Mouse (Mus musculus): Measurements from ENCODE around the gene Rnf224. TPM values are rescaled to one million over a fixed set of nuclear protein-coding genes. Genes with fewer than 3 reads are reported as not detected.

Rnf224 gene
- polyA plus RNA-seq, 1 experiment from 2014 or later, result 0.69 TPM

DNA sequence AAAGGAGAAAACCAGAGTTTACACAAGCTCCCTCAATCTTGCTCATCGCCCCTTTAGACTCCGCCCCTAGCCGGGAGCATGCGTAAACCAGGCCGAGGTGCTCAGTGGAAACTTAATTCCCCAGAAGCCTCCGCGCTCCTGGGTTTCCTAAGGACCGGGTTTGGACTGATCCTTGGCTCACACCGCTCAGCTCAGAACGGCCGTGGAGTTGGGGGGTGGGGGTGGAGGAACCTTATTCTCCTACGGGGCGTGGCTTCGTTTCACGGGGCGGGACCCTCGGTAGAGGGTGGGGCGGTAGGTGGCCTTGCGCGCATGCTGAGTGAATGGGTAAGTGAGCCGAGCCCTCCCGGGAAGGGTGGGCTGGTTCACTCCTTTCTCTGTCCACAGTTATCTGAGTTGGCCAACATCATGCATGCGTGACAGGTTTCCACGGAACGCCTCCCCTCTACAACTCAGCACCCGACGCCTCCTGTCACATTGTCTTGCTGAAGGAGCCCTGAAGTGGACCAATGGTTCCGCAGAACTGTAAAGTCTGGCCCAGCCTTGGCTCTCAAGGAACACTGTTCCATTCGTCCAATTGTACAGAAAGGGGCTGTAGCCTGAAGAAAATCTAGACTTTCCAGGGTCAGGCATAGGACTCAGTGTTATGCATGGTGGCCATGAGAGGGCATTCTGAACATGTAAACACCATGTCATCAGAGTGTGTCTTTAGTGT is 4.3 kb upstream of the Rnf224 start:
- peak overlapping the region; percentile 55 for H3K9ac ChIP-seq (replicated peaks; ENCODE audit: low read length)
- H3K9me3 ChIP-seq (ENCODE audit: low read length), result no peaks in the 10 kb centered on the region
- 0 out of 2 replicates have a peak, but pooled peaks cover 3% of the 10 kb centered on the region for H3K36me3 ChIP-seq (ENCODE audit: insufficient read depth, low read length)
- H3K4me1 ChIP-seq (ENCODE audit: insufficient read depth, low read length), result peaks cover 26% of the 10 kb centered on the region
- peaks cover 20% of the 10 kb centered on the region for H3K27me3 ChIP-seq (ENCODE audit: insufficient read depth, low read length)
- peak overlapping the region; percentile 56 for H3K27ac ChIP-seq (ENCODE audit: low read length)
- H3K4me3 ChIP-seq (ENCODE audit: low read length), result peak overlapping the region; percentile 63
- 1% methylated on average over 29 of the region's 29 CpGs for WGBS
- peak overlapping the region; percentile 97 for H3K4me2 ChIP-seq (replicated peaks; ENCODE audit: low read depth, low read length)
- peak; percentile 88 for ATAC-seq (ENCODE audit: low FRiP score, low TSS enrichment)

- Histone ChIP-seq H3K9ac (replicated peaks; ENCODE audit: low read length) (peak overlapping the region; percentile 55), H3K27me3 (ENCODE audit: insufficient read depth, low read length) (peaks cover 20% of the 10 kb centered on the region), H3K4me1 (ENCODE audit: insufficient read depth, low read length) (peaks cover 26% of the 10 kb centered on the region), H3K4me3 (ENCODE audit: low read length) (peak overlapping the region; percentile 63), H3K27ac (ENCODE audit: low read length) (peak overlapping the region; percentile 56), H3K9me3 (ENCODE audit: low read length) (no peaks in the 10 kb centered on the region), H3K4me2 (replicated peaks; ENCODE audit: low read depth, low read length) (peak overlapping the region; percentile 97), H3K36me3 (ENCODE audit: insufficient read depth, low read length) (0 out of 2 replicates have a peak, but pooled peaks cover under 1% of the 10 kb centered on the region)
- ATAC-seq (ENCODE audit: low FRiP score, low TSS enrichment), result peak; percentile 12
- WGBS, result 51% methylated on average over 8 of the region's 8 CpGs
Observed at GRCm38 (mm10) chr2:25240310-25240709, 3.7 kb upstream of the Rnf224 start.

- WGBS, result 86% methylated on average over 3 of the region's 3 CpGs
- Histone ChIP-seq H3K4me1 (ENCODE audit: insufficient read depth, low read length) (peaks cover 26% of the 10 kb centered on the region), H3K4me2 (replicated peaks; ENCODE audit: low read depth, low read length) (no peak overlapping the region), H3K36me3 (ENCODE audit: insufficient read depth, low read length) (no peaks in the 10 kb centered on the region), H3K4me3 (ENCODE audit: low read length) (no peak overlapping the region), H3K27ac (ENCODE audit: low read length) (no peak overlapping the region), H3K9me3 (ENCODE audit: low read length) (no peaks in the 10 kb centered on the region), H3K27me3 (ENCODE audit: insufficient read depth, low read length) (peaks cover 20% of the 10 kb centered on the region), H3K9ac (replicated peaks; ENCODE audit: low read length) (no peak overlapping the region)
- no peak for ATAC-seq (ENCODE audit: low FRiP score, low TSS enrichment)
Observed at GRCm38 (mm10) chr2:25239766-25240165, 3.2 kb upstream of the Rnf224 start.

GRCm38 (mm10) chr2:25238106-25238505 is 1.5 kb upstream of the Rnf224 start:
- Histone ChIP-seq H3K4me1 (ENCODE audit: insufficient read depth, low read length) (peaks cover 26% of the 10 kb centered on the region), H3K27ac (ENCODE audit: low read length) (peak overlapping the region; percentile 45; the same call in 1 of the 2 replicates), H3K4me3 (ENCODE audit: low read length) (no peak overlapping the region), H3K36me3 (ENCODE audit: insufficient read depth, low read length) (no peaks in the 10 kb centered on the region), H3K4me2 (replicated peaks; ENCODE audit: low read depth, low read length) (no peak overlapping the region), H3K9ac (replicated peaks; ENCODE audit: low read length) (no peak overlapping the region), H3K9me3 (ENCODE audit: low read length) (no peaks in the 10 kb centered on the region), H3K27me3 (ENCODE audit: insufficient read depth, low read length) (peaks cover 19% of the 10 kb centered on the region)
- no peak for ATAC-seq (ENCODE audit: low FRiP score, low TSS enrichment)

DNA sequence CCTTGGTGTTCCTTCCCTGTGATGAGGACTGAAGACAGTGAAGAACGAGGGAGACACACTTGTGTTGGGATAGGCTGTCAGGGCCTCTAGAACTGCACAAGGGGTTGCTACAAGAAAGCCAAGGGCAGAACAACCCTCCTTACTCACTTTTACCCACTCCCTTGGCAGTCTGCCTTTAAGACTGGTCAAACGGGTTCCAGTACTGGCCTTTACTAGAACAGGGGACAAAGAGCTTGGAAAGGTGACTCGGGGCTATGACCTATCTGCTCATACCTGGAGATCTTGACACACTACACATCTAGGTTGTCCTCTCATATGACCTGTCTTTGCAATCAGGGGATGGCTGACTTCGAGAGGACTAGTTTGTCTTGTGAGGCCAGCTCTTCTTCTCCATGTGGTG is 935 bp upstream of the Rnf224 start:
- peak overlapping the region; percentile 45; the same call in 1 of the 2 replicates for H3K27ac ChIP-seq (ENCODE audit: low read length)
- no peak for ATAC-seq (ENCODE audit: low FRiP score, low TSS enrichment)
- no peak overlapping the region for H3K4me3 ChIP-seq (ENCODE audit: low read length)

GRCm38 (mm10) chr2:25234551-25235220 is 1.9 kb downstream of the Rnf224 start:
- no peaks in the 10 kb centered on the region for H3K9me3 ChIP-seq (ENCODE audit: low read length)
- peak overlapping the region; percentile 61; the same call in 1 of the 2 replicates for H3K27ac ChIP-seq (ENCODE audit: low read length)
- H3K4me2 ChIP-seq (replicated peaks; ENCODE audit: low read depth, low read length), result no peak overlapping the region
- WGBS, result 71% methylated on average over 5 of the region's 5 CpGs
- no peaks in the 10 kb centered on the region for H3K4me1 ChIP-seq (ENCODE audit: insufficient read depth, low read length)
- H3K27me3 ChIP-seq (ENCODE audit: insufficient read depth, low read length), result no peaks in the 10 kb centered on the region
- ATAC-seq (ENCODE audit: low FRiP score, low TSS enrichment), result 0 out of 2 replicates have a peak, but pooled peaks have one; percentile 16
- no peak overlapping the region for H3K4me3 ChIP-seq (ENCODE audit: low read length)
- no peak overlapping the region for H3K9ac ChIP-seq (replicated peaks; ENCODE audit: low read length)
- H3K36me3 ChIP-seq (ENCODE audit: insufficient read depth, low read length), result no peaks in the 10 kb centered on the region

More for the DNA sequence above, 935 bp upstream of the Rnf224 start:
- Histone ChIP-seq H3K9ac (replicated peaks; ENCODE audit: low read length) (no peak overlapping the region), H3K36me3 (ENCODE audit: insufficient read depth, low read length) (no peaks in the 10 kb centered on the region), H3K27me3 (ENCODE audit: insufficient read depth, low read length) (peaks cover 13% of the 10 kb centered on the region), H3K4me2 (replicated peaks; ENCODE audit: low read depth, low read length) (no peak overlapping the region), H3K9me3 (ENCODE audit: low read length) (no peaks in the 10 kb centered on the region), H3K4me1 (ENCODE audit: insufficient read depth, low read length) (peaks cover 21% of the 10 kb centered on the region)
- WGBS, result 60% methylated on average over 4 of the region's 4 CpGs

DNA sequence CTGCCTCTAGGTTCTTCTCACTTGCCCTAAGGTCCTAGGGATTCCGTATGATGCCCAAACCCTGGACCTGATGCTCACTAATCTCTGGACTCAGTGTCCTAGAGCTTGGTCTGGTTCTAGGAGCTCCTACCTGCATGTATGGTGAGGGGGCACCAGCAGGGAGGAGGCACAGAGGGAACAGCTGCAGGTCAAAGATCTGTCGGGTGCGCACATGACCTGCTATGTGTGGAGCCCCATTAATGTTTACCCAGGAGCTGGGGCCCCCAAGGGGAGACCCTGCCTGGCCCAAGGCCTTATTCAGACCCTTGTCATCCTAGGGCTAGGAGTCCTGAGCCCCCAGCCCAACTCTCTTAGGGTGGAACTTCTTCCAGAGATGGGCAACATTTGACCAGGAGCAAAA is 2.5 kb downstream of the Rnf224 start, which contains the start of gene Slc34a3:
Gene Slc34a3 (minus strand): TSS at position 315 of the 400 bp plus-strand sequence.
- Histone ChIP-seq H3K27ac (ENCODE audit: low read length) (peak within 1 kb of the TSS; percentile 61; the same call in 1 of the 2 replicates), H3K4me2 (replicated peaks; ENCODE audit: low read depth, low read length) (no peak within 1 kb of the TSS), H3K4me3 (ENCODE audit: low read length) (no peak within 1 kb of the TSS), H3K9me3 (ENCODE audit: low read length) (no peaks in the 10 kb centered on the region), H3K27me3 (ENCODE audit: insufficient read depth, low read length) (no peaks in the 10 kb centered on the region), H3K4me1 (ENCODE audit: insufficient read depth, low read length) (0 out of 2 replicates have a peak, but pooled peaks cover under 1% of the 10 kb centered on the region), H3K36me3 (ENCODE audit: insufficient read depth, low read length) (no peaks in the 10 kb centered on the region), H3K9ac (replicated peaks; ENCODE audit: low read length) (no peak within 1 kb of the TSS)
- WGBS, result 74% methylated on average over 3 of the region's 3 CpGs
- ATAC-seq (ENCODE audit: low FRiP score, low TSS enrichment), result no peak

DNA sequence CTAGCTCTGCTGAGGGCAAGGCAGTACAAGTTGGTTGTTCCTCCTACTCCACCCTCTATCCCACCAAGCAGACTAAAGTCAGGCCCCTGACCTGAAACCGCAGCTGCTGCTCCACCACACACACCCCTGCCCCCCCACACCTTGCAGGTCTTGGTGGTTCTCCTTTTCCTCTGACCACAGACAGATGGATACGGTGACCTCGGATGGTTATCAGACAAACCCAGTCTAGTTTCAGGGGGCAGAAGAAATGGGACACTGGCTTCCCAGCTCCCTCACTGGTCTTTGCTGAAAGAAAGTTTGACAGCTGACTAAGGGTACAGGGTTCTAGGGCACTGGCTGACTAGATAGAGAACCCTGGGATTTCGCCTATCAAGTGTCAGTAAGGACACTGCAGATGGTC is 3.2 kb downstream of the Rnf224 start:
- Histone ChIP-seq H3K36me3 (ENCODE audit: insufficient read depth, low read length) (no peaks in the 10 kb centered on the region), H3K27ac (ENCODE audit: low read length) (no peak overlapping the region), H3K4me3 (ENCODE audit: low read length) (no peak overlapping the region), H3K27me3 (ENCODE audit: insufficient read depth, low read length) (no peaks in the 10 kb centered on the region), H3K9ac (replicated peaks; ENCODE audit: low read length) (no peak overlapping the region), H3K4me1 (ENCODE audit: insufficient read depth, low read length) (peaks cover 6% of the 10 kb centered on the region), H3K9me3 (ENCODE audit: low read length) (no peaks in the 10 kb centered on the region), H3K4me2 (replicated peaks; ENCODE audit: low read depth, low read length) (no peak overlapping the region)
- 78% methylated on average over 4 of the region's 4 CpGs for WGBS
- ATAC-seq (ENCODE audit: low FRiP score, low TSS enrichment), result no peak

DNA sequence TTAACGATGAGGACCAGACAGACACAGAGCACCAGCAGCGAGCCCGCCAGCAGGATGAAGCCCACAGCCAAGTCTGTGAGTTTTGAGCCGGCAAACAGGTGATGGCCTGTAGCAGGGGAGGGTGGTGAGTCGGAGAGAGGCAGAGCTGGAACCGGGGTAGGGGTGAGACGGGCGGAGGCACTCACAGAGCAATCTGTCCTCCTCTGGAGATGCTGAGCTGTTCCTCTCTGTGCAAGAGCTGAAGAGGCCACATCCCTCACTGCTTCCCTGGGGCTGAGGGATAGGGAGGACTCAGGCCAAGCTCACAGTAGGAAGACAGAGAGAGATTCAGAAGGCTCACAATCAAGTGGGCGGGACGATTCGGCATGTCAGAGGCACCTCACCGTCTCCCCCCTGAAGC is 5.5 kb downstream of the Rnf224 start:
- no peak for ATAC-seq (ENCODE audit: low FRiP score, low TSS enrichment)
- H3K27ac ChIP-seq (ENCODE audit: low read length), result no peak overlapping the region
- peaks cover 12% of the 10 kb centered on the region for H3K4me1 ChIP-seq (ENCODE audit: insufficient read depth, low read length)
- no peak overlapping the region for H3K4me2 ChIP-seq (replicated peaks; ENCODE audit: low read depth, low read length)
- H3K36me3 ChIP-seq (ENCODE audit: insufficient read depth, low read length), result no peaks in the 10 kb centered on the region
- H3K4me3 ChIP-seq (ENCODE audit: low read length), result no peak overlapping the region
- no peaks in the 10 kb centered on the region for H3K9me3 ChIP-seq (ENCODE audit: low read length)
- WGBS, result 61% methylated on average over 12 of the region's 12 CpGs
- no peaks in the 10 kb centered on the region for H3K27me3 ChIP-seq (ENCODE audit: insufficient read depth, low read length)
- H3K9ac ChIP-seq (replicated peaks; ENCODE audit: low read length), result no peak overlapping the region

- Histone ChIP-seq H3K27me3 (ENCODE audit: insufficient read depth, low read length) (no peaks in the 10 kb centered on the region), H3K4me2 (replicated peaks; ENCODE audit: low read depth, low read length) (no peak overlapping the region), H3K4me3 (ENCODE audit: low read length) (no peak overlapping the region), H3K9me3 (ENCODE audit: low read length) (no peaks in the 10 kb centered on the region), H3K36me3 (ENCODE audit: insufficient read depth, low read length) (no peaks in the 10 kb centered on the region), H3K9ac (replicated peaks; ENCODE audit: low read length) (no peak overlapping the region), H3K4me1 (ENCODE audit: insufficient read depth, low read length) (peaks cover 16% of the 10 kb centered on the region), H3K27ac (ENCODE audit: low read length) (no peak overlapping the region)
- WGBS, result 90% methylated on average over 7 of the region's 7 CpGs
- no peak for ATAC-seq (ENCODE audit: low FRiP score, low TSS enrichment)
Observed at GRCm38 (mm10) chr2:25230581-25230980, 6.0 kb downstream of the Rnf224 start.

All from kidney, embryonic 16.5 days (tissue).